8 mouse cellular contexts compared by ENCODE assay signal in the genomic region with DNA sequence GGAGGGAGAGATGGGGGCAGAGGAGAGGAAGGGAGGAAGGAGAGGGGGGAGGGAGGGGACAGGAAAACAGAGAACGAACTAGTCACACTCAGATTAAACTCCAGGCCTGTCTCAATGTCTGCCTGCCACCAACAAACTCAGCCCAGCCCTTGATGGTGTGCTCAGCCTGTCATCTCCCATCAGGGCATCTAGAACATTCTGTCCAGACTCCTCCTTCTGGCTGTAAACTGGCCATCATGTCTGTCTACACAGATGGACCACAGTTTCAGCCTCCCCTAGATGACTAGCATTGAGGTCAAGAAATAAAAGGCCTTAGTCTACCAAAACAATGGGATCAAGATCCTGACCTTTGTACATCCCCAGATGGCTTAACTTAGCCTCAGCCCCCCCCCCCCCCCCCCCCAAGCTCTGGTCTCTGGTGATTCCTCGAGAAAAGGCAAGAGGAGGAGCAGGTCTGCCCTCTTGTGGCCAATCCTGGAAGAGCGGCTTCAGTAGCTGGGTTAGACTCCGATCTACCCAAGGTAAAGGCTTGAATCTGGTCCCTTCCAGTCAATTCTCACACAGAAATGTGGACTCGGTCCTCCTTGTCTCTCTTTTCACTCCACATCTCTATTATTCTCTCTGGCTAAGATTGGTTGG. TPM values are rescaled to one million over a fixed set of nuclear protein-coding genes. Genes with fewer than 3 reads are reported as not detected.
DNase-seq lines count a peak whose midpoint lies in the region; ATAC-seq lines count a peak whose summit lies in the region.
"Had no signal": no experiment of that assay in that cellular context is flagged by ENCODE, and none has a peak within 500 bp of the region (broad histone marks: within the 10 kb centered on the region; RNA-seq: fewer than 3 reads in every experiment).

No protein-coding gene starts in this region.

- DNase-seq in R1 (ENCODE audit: low read depth, low spot score): peak; percentile 80
- peak; percentile 65 for DNase-seq in c-Kit-positive CD71-positive TER-119-positive erythroid progenitor cells, embryonic 14.5 days (ENCODE audit: low spot score)
- peak; percentile 83 for DNase-seq in forebrain, embryonic 14.5 days (ENCODE audit: low spot score)
- DNase-seq in hindbrain, embryonic 14.5 days (ENCODE audit: low spot score): peak; percentile 89
- DNase-seq in layer of hippocampus, postnatal 36 days: peak; percentile 70 to 80
- DNase-seq in spleen, adult 18-20 months: peak; percentile 69 to 86

- no peak overlapping the region for H3K27ac ChIP-seq in forebrain, embryonic 14.5 days (ENCODE audit: low read depth, low read length)
- H3K27ac ChIP-seq in hindbrain, embryonic 14.5 days: no peak overlapping the region
- no peak overlapping the region for H3K27ac ChIP-seq in midbrain, embryonic 12.5 days (replicated peaks)
- H3K27ac ChIP-seq: lung, embryonic 15.5 days had no signal

- peaks cover 4% of the 10 kb centered on the region; the same call in 1 of the 2 replicates for H3K36me3 ChIP-seq in forebrain, embryonic 14.5 days (ENCODE audit: control insufficient read depth, insufficient read depth, low read length)
- peaks cover 8% of the 10 kb centered on the region for H3K36me3 ChIP-seq in hindbrain, embryonic 14.5 days (replicated peaks; ENCODE audit: control insufficient read depth, insufficient read depth)
- no peaks in the 10 kb centered on the region for H3K36me3 ChIP-seq in midbrain, embryonic 12.5 days

- no peak overlapping the region for H3K9ac ChIP-seq in forebrain, embryonic 14.5 days (ENCODE audit: low read length)
- no peak overlapping the region for H3K9ac ChIP-seq in hindbrain, embryonic 14.5 days
- H3K9ac ChIP-seq in midbrain, embryonic 12.5 days (replicated peaks): no peak overlapping the region
- H3K9ac ChIP-seq: lung, embryonic 15.5 days had no signal

- 0 out of 2 replicates have a peak, but pooled peaks have one; percentile 40 for ATAC-seq in forebrain, embryonic 14.5 days
- ATAC-seq in hindbrain, embryonic 14.5 days (ENCODE audit: low FRiP score): peak; percentile 46; the same call in 1 of the 2 replicates
- ATAC-seq in midbrain, embryonic 12.5 days (ENCODE audit: low FRiP score, low read depth): peak; percentile 38; the same call in 1 of the 2 replicates

- no peak overlapping the region for H3K4me3 ChIP-seq in forebrain, embryonic 14.5 days (ENCODE audit: low read depth, low read length)
- no peak overlapping the region for H3K4me3 ChIP-seq in hindbrain, embryonic 14.5 days (replicated peaks; ENCODE audit: low read length)
- H3K4me3 ChIP-seq in midbrain, embryonic 12.5 days: no peak overlapping the region
- H3K4me3 ChIP-seq: lung, embryonic 15.5 days had no signal

- H3K4me2 ChIP-seq in forebrain, embryonic 14.5 days (ENCODE audit: low read length): no peak overlapping the region
- H3K4me2 ChIP-seq in hindbrain, embryonic 14.5 days (replicated peaks): no peak overlapping the region
- no peak overlapping the region for H3K4me2 ChIP-seq in midbrain, embryonic 12.5 days (replicated peaks)
- H3K4me2 ChIP-seq: lung, embryonic 15.5 days had no signal

- H3K9me3 ChIP-seq in forebrain, embryonic 14.5 days (replicated peaks; ENCODE audit: control insufficient read depth, low read length): no peaks in the 10 kb centered on the region
- no peaks in the 10 kb centered on the region for H3K9me3 ChIP-seq in hindbrain, embryonic 14.5 days (ENCODE audit: control insufficient read depth, low read length)
- no peaks in the 10 kb centered on the region for H3K9me3 ChIP-seq in midbrain, embryonic 12.5 days
- H3K9me3 ChIP-seq: lung, embryonic 15.5 days had no signal

- no peaks in the 10 kb centered on the region for H3K4me1 ChIP-seq in forebrain, embryonic 14.5 days (ENCODE audit: control insufficient read depth, insufficient read depth, low read length)
- no peaks in the 10 kb centered on the region for H3K4me1 ChIP-seq in hindbrain, embryonic 14.5 days (replicated peaks; ENCODE audit: control insufficient read depth, insufficient read depth, low read length)
- H3K4me1 ChIP-seq in midbrain, embryonic 12.5 days: no peaks in the 10 kb centered on the region
- H3K4me1 ChIP-seq: lung, embryonic 15.5 days had no signal

- WGBS in forebrain, embryonic 14.5 days: 17% methylated on average over 5 of the region's 5 CpGs
- WGBS in hindbrain, embryonic 14.5 days: 11% methylated on average over 5 of the region's 5 CpGs
- WGBS in midbrain, embryonic 12.5 days: 11% methylated on average over 5 of the region's 5 CpGs

- no peaks in the 10 kb centered on the region for H3K27me3 ChIP-seq in forebrain, embryonic 14.5 days (replicated peaks; ENCODE audit: control insufficient read depth, insufficient read depth, low read length)
- H3K27me3 ChIP-seq in hindbrain, embryonic 14.5 days (ENCODE audit: control insufficient read depth, insufficient read depth, low read length): no peaks in the 10 kb centered on the region
- H3K27me3 ChIP-seq in midbrain, embryonic 12.5 days: 0 out of 2 replicates have a peak, but pooled peaks cover 4% of the 10 kb centered on the region
- H3K27me3 ChIP-seq: lung, embryonic 15.5 days had no signal

RNA-seq across cellular contexts. Expression of gene Rabac1, which starts 7.5 kb away (rescaled TPM):
- 240 and 248 TPM in 2 replicates for polyA plus RNA-seq in forebrain, embryonic 14.5 days (2014; fragmentation: Nextera tagmentation; extraction: Ambion mirVana)
- 331 and 332 TPM in 2 replicates for polyA plus RNA-seq in hindbrain, embryonic 14.5 days (2014; fragmentation: Nextera tagmentation; extraction: Ambion mirVana)
- total RNA-seq in layer of hippocampus, postnatal 36 days (2021): 100 to 1,000 TPM; 267 to 288 TPM
- polyA plus RNA-seq in midbrain, embryonic 12.5 days (2016; fragmentation: Nextera tagmentation; extraction: Ambion mirVana): 111 and 118 TPM in 2 replicates

RNA-seq across cellular contexts. Expression of gene Gm4881, which starts 20.7 kb away (rescaled TPM):
- polyA plus RNA-seq in forebrain, embryonic 14.5 days (2014; fragmentation: Nextera tagmentation; extraction: Ambion mirVana): 0.70 and 1.1 TPM in 2 replicates
- 5.9 and 6.6 TPM in 2 replicates for polyA plus RNA-seq in hindbrain, embryonic 14.5 days (2014; fragmentation: Nextera tagmentation; extraction: Ambion mirVana)
- total RNA-seq in layer of hippocampus, postnatal 36 days (2021): not detected
- 3.6 and 5.9 TPM in 2 replicates for polyA plus RNA-seq in midbrain, embryonic 12.5 days (2016; fragmentation: Nextera tagmentation; extraction: Ambion mirVana)
- polyA plus RNA-seq: lung, embryonic 15.5 days had no signal

RNA-seq across cellular contexts. Expression of gene Atp1a3, which starts 40.7 kb away (rescaled TPM):
- polyA plus RNA-seq in forebrain, embryonic 14.5 days (2014; fragmentation: Nextera tagmentation; extraction: Ambion mirVana): 122 and 183 TPM in 2 replicates
- 404 and 524 TPM in 2 replicates for polyA plus RNA-seq in hindbrain, embryonic 14.5 days (2014; fragmentation: Nextera tagmentation; extraction: Ambion mirVana)
- 1,000 to 10,000 TPM; 2,432 to 2,476 TPM for total RNA-seq in layer of hippocampus, postnatal 36 days (2021)
- 77.8 and 86.3 TPM in 2 replicates for polyA plus RNA-seq in midbrain, embryonic 12.5 days (2016; fragmentation: Nextera tagmentation; extraction: Ambion mirVana)
